Mouse (Mus musculus) spleen, adult 2 months (tissue): ENCODE results near the gene Tnfsf13.

Experiments
- CTCF ChIP-seq: fragments of 200-500 bp; IDR thresholded peaks from 2 replicates; pipeline ENCODE4 v1.5.1; 2011; ENCODE audit warnings: mild to moderate bottlenecking, inconsistent platforms; ENCODE audit not compliant: insufficient read depth, insufficient read length, insufficient replicate concordance; ENCODE audit errors: extremely low read depth
- POLR2A ChIP-seq: fragments of 200-500 bp; IDR thresholded peaks from 2 replicates; pipeline ENCODE4 v1.6.1; 2011; ENCODE audit warnings: low read depth, low read length, inconsistent platforms

- TF ChIP-seq CTCF (no peak), POLR2A (no peak)
Measured at GRCm38 (mm10) chr11:69656065-69656455, 29.5 kb downstream of the Tnfsf13 start.
